ENCODE assay signal across 9 mouse cellular contexts in genomic region chr1:72739681-72740063, GRCm38 (mm10). TPM values are rescaled to one million over a fixed set of nuclear protein-coding genes. Genes with fewer than 3 reads are reported as not detected.
DNase-seq lines count a peak whose midpoint lies in the region; ATAC-seq and TF ChIP-seq lines count a peak whose summit lies in the region.
"Had no signal": no experiment of that assay in that cellular context is flagged by ENCODE, and none has a peak within 500 bp of the region (broad histone marks: within the 10 kb centered on the region; RNA-seq: fewer than 3 reads in every experiment).

No protein-coding gene starts in this region.

- peaks cover 15% of the 10 kb centered on the region for H3K4me1 ChIP-seq in embryonic facial prominence, embryonic 10.5 days
- H3K4me1 ChIP-seq in midbrain, embryonic 12.5 days, result 0 out of 2 replicates have a peak, but pooled peaks cover 7% of the 10 kb centered on the region

- H3K4me2 ChIP-seq in midbrain, embryonic 12.5 days (replicated peaks), result no peak overlapping the region

- peak overlapping the region; percentile 31; the same call in 1 of the 2 replicates for H3K27ac ChIP-seq in embryonic facial prominence, embryonic 10.5 days (replicated peaks)
- H3K27ac ChIP-seq in layer of hippocampus, adult 2 months, result no peak overlapping the region
- H3K27ac ChIP-seq in midbrain, embryonic 12.5 days (replicated peaks), result no peak overlapping the region

- TF ChIP-seq CTCF in layer of hippocampus, adult 2 months (conservative IDR thresholded peaks at IDR 0.05), result no peak

- H3K9me3 ChIP-seq in embryonic facial prominence, embryonic 10.5 days, result no peaks in the 10 kb centered on the region
- no peaks in the 10 kb centered on the region for H3K9me3 ChIP-seq in midbrain, embryonic 12.5 days

- no peak overlapping the region for H3K9ac ChIP-seq in midbrain, embryonic 12.5 days (replicated peaks)

- ATAC-seq in midbrain, embryonic 12.5 days (ENCODE audit: low FRiP score, low read depth), result 0 out of 2 replicates have a peak, but pooled peaks have one; percentile 34
- ATAC-seq in monocyte, adult 5-6 weeks (replicated peaks; ENCODE audit: insufficient number of reproducible peaks, low FRiP score, low TSS enrichment, poor library complexity, severe bottlenecking), result no peak

- H3K36me3 ChIP-seq in embryonic facial prominence, embryonic 10.5 days (replicated peaks), result no peaks in the 10 kb centered on the region
- H3K36me3 ChIP-seq in midbrain, embryonic 12.5 days, result no peaks in the 10 kb centered on the region

- 69% methylated on average over 10 of the region's 10 CpGs for WGBS in embryonic facial prominence, embryonic 10.5 days
- 44% methylated on average over 10 of the region's 10 CpGs for WGBS in midbrain, embryonic 12.5 days

- no peaks in the 10 kb centered on the region for H3K27me3 ChIP-seq in embryonic facial prominence, embryonic 10.5 days (replicated peaks; ENCODE audit: low read depth, poor library complexity, severe bottlenecking)
- H3K27me3 ChIP-seq in midbrain, embryonic 12.5 days, result peaks cover 6% of the 10 kb centered on the region; the same call in 1 of the 2 replicates

- no peak overlapping the region for H3K4me3 ChIP-seq in embryonic facial prominence, embryonic 10.5 days
- H3K4me3 ChIP-seq in layer of hippocampus, adult 2 months, result no peak overlapping the region
- H3K4me3 ChIP-seq in midbrain, embryonic 12.5 days, result no peak overlapping the region

- DNase-seq in R1 (ENCODE audit: low read depth, low spot score), result peak; percentile 54
- no peak for DNase-seq in embryonic facial prominence, embryonic 10.5 days (ENCODE audit: low spot score)
- DNase-seq in layer of hippocampus, adult 2 months (ENCODE audit: low spot score in 2 of 2), result peak; percentile 45 to 49
- DNase-seq in urinary bladder, postnatal 4 days (ENCODE audit: low spot score in 2 of 2), result no peak
- DNase-seq in heart, adult 9 months (ENCODE audit: low spot score in 2 of 2), result no peak
- DNase-seq in T-cell, adult 2 months (ENCODE audit: low spot score), result no peak

RNA-seq across cellular contexts. Expression of gene Rpl37a, which starts 28.6 kb away (rescaled TPM):
- 1,442 and 1,468 TPM in 2 replicates for polyA plus RNA-seq in embryonic facial prominence, embryonic 10.5 days (2016; fragmentation: Nextera tagmentation; extraction: Ambion mirVana)
- 100 to 1,000 TPM; 580 to 592 TPM for total RNA-seq in layer of hippocampus, adult 2 months (2021)
- 1,367 and 1,416 TPM in 2 replicates for polyA plus RNA-seq in midbrain, embryonic 12.5 days (2016; fragmentation: Nextera tagmentation; extraction: Ambion mirVana)
- total RNA-seq in monocyte, adult 5-6 weeks (2017), result 508 to 670 TPM (median 625 TPM) in 3 replicates

RNA-seq across cellular contexts. Expression of gene Ankar, which starts 39.3 kb away (rescaled TPM):
- polyA plus RNA-seq in embryonic facial prominence, embryonic 10.5 days (2016; fragmentation: Nextera tagmentation; extraction: Ambion mirVana), result not detected in 2 replicates
- not detected for total RNA-seq in layer of hippocampus, adult 2 months (2021)
- polyA plus RNA-seq in midbrain, embryonic 12.5 days (2016; fragmentation: Nextera tagmentation; extraction: Ambion mirVana), result not detected in 2 replicates
- not detected in 3 replicates for total RNA-seq in monocyte, adult 5-6 weeks (2017)
- total RNA-seq: left cerebral cortex, adult 8-10 months had no signal

Comparison
In these comparisons a context has a peak if more than half of its experiments do, and no peak if none do; other contexts are left out.
1. DNase-seq: peak in R1 (single experiment) and layer of hippocampus, adult 2 months (2 of 2); none in embryonic facial prominence, embryonic 10.5 days (single experiment), urinary bladder, postnatal 4 days (0 of 2), heart, adult 9 months (0 of 2) and T-cell, adult 2 months (single experiment).